Mouse (Mus musculus): Measurements from ENCODE around the gene Enpp7. TPM values are rescaled to one million over a fixed set of nuclear protein-coding genes. Genes with fewer than 3 reads are reported as not detected.
A peak's percentile ranks its signal among the peaks of the same experiment; 100 is the strongest.

Enpp7 gene
- total RNA-seq (2014; rRNA removed), result not detected in 2 replicates
- polyA plus RNA-seq (2015; fragmentation: Nextera tagmentation; extraction: Ambion mirVana), result not detected in 2 replicates

DNA sequence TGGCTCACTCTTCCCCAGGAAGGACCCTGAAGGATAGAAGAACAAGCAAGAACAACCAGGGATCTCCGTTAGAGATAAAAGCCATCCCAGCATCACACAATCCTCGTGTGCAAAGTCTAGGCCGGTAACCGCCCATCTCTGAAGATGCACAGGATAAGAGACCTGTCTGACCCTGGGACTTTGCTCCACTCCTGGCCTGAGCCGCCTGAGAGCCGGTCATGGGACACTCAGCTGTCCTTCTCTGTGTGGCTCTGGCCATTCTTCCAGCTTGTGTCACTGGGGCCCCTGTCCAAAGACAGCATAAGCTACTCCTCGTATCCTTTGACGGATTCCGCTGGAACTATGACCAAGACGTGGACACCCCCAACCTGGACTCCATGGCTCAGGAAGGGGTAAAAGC is at the start of gene Enpp7:
Gene Enpp7, plus strand, starts transcription at position 190 of the 400 bp plus-strand sequence.
- H3K36me3 ChIP-seq (ENCODE audit: insufficient read depth, low read length), result no peaks in the 10 kb centered on the region
- no peak within 1 kb of the TSS for H3K4me3 ChIP-seq (ENCODE audit: low read length)
- H3K9ac ChIP-seq (replicated peaks; ENCODE audit: low read length), result no peak within 1 kb of the TSS
- H3K9me3 ChIP-seq (ENCODE audit: low read length), result no peaks in the 10 kb centered on the region
- ATAC-seq (no peak), DNase-seq (ENCODE audit: low spot score) (no peak)
- no peak for TF ChIP-seq CTCF (IDR thresholded peaks at IDR 0.05; ENCODE audit: low read depth)
- WGBS, result 93% methylated on average over 10 of the region's 10 CpGs
- no peak within 1 kb of the TSS for H3K27ac ChIP-seq
- H3K27me3 ChIP-seq (ENCODE audit: insufficient read depth, low read length), result no peaks in the 10 kb centered on the region
- H3K4me1 ChIP-seq (ENCODE audit: insufficient read depth, low read length), result no peaks in the 10 kb centered on the region
- no peak within 1 kb of the TSS for H3K4me2 ChIP-seq (ENCODE audit: low read depth, low read length)

DNA sequence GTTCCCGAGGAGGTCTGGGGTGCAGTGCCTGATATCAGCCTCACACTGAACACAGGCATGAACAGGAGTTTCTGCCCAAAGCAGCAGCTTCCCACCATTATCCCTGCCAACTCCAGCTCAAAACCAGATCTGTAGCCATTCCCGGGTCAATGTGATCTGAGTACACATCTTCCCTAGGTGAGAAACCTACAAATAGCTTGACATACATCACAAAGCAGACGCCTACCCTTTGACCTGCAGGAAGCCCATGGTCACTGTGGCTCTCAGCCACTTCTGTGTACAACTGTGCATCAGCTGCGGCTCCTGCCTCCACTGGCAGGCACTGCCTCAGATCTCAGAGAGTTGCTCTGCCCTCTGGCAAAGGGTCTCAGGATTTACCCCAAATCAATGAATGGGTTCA is 48.3 kb upstream of the Enpp7 start:
- WGBS, result 76% methylated on average over 4 of the region's 4 CpGs
- Histone ChIP-seq H3K9ac (replicated peaks; ENCODE audit: low read length) (no peak overlapping the region), H3K36me3 (ENCODE audit: insufficient read depth, low read length) (no peaks in the 10 kb centered on the region), H3K4me2 (ENCODE audit: low read depth, low read length) (no peak overlapping the region), H3K4me1 (ENCODE audit: insufficient read depth, low read length) (peaks cover 10% of the 10 kb centered on the region; the same call in 1 of the 2 replicates), H3K27me3 (ENCODE audit: insufficient read depth, low read length) (no peaks in the 10 kb centered on the region), H3K4me3 (ENCODE audit: low read length) (no peak overlapping the region), H3K9me3 (ENCODE audit: low read length) (no peaks in the 10 kb centered on the region), H3K27ac (no peak overlapping the region)
- ATAC-seq (no peak), DNase-seq (ENCODE audit: low spot score) (no peak)
- no peak for TF ChIP-seq CTCF (IDR thresholded peaks at IDR 0.05; ENCODE audit: low read depth)

DNA sequence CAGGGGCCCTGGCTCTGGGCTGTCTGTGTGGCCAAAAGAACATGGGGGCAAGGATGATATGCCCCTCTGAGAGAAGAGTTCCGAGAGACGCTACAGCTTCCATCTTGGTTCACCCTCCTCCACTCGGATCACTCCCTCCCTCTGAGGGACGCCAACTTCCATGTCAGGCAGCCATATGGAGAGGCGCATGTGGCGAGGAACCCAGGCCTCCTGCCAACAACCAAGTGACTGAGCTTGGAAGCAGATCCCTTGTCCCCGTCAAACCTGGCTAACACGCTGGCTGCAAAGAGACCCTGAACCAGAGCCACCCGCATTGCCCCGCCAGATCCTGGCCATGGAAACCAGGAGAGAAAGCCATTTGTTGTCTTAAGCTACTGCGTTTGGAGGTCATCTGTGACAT is 47.4 kb upstream of the Enpp7 start:
- Histone ChIP-seq H3K4me2 (ENCODE audit: low read depth, low read length) (peak overlapping the region; percentile 27), H3K4me3 (ENCODE audit: low read length) (no peak overlapping the region), H3K27ac (peak overlapping the region; percentile 36), H3K27me3 (ENCODE audit: insufficient read depth, low read length) (no peaks in the 10 kb centered on the region), H3K4me1 (ENCODE audit: insufficient read depth, low read length) (peaks cover 10% of the 10 kb centered on the region; the same call in 1 of the 2 replicates), H3K9ac (replicated peaks; ENCODE audit: low read length) (no peak overlapping the region), H3K9me3 (ENCODE audit: low read length) (no peaks in the 10 kb centered on the region), H3K36me3 (ENCODE audit: insufficient read depth, low read length) (no peaks in the 10 kb centered on the region)
- ATAC-seq (peak; percentile 70), DNase-seq (ENCODE audit: low spot score) (peak; percentile 87)
- TF ChIP-seq CTCF (IDR thresholded peaks at IDR 0.05; ENCODE audit: low read depth), result no peak
- 32% methylated on average over 11 of the region's 11 CpGs for WGBS

DNA sequence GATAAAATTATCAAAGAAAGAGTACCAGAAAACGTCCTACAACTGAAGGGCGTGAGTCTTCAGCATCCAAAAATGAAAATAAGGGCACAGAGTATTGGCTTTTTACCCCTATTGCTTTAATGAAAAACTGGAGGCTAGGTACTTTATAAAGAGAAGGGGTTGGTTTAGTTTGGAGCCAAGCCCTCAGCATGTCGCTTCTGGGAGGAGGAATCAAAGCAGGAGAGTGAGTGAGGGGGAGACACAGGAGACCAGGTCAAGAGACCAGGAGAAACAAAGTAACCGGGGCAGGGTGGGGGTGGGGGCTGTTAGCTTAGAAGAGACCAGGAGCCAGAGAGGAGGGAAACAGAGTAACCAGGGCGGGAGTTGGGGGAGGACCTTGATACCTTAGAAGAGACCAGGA is 46.7 kb upstream of the Enpp7 start:
- Histone ChIP-seq H3K27ac (no peak overlapping the region), H3K4me3 (ENCODE audit: low read length) (no peak overlapping the region), H3K9me3 (ENCODE audit: low read length) (no peaks in the 10 kb centered on the region), H3K4me1 (ENCODE audit: insufficient read depth, low read length) (peaks cover 10% of the 10 kb centered on the region; the same call in 1 of the 2 replicates), H3K36me3 (ENCODE audit: insufficient read depth, low read length) (no peaks in the 10 kb centered on the region), H3K4me2 (ENCODE audit: low read depth, low read length) (no peak overlapping the region), H3K27me3 (ENCODE audit: insufficient read depth, low read length) (no peaks in the 10 kb centered on the region), H3K9ac (replicated peaks; ENCODE audit: low read length) (no peak overlapping the region)
- DNase-seq (ENCODE audit: low spot score) (no peak), ATAC-seq (no peak)
- 35% methylated on average over 5 of the region's 5 CpGs for WGBS
- TF ChIP-seq CTCF (IDR thresholded peaks at IDR 0.05; ENCODE audit: low read depth), result no peak

DNA sequence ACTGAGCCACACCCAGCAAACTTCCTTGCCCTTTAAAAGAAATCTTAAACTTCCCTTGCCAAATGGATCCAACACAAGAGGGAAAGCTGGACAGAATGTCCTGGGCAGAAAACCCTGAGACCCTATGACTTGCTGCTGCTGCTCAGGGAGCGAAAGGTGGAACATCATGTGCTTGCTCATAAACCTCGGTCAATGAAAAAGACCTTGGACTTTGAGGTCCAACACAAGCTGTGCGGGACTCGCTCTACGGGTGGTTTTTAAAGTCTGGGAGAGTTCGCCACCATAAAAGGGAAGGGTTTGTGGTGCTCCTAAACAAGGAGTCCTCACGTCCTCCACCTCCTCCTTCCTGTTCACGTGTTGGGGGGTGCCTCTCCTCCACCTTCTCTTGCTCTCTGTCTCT is 42.1 kb upstream of the Enpp7 start:
- Histone ChIP-seq H3K9me3 (ENCODE audit: low read length) (no peaks in the 10 kb centered on the region), H3K36me3 (ENCODE audit: insufficient read depth, low read length) (no peaks in the 10 kb centered on the region), H3K27me3 (ENCODE audit: insufficient read depth, low read length) (no peaks in the 10 kb centered on the region), H3K9ac (replicated peaks; ENCODE audit: low read length) (no peak overlapping the region), H3K4me1 (ENCODE audit: insufficient read depth, low read length) (0 out of 2 replicates have a peak, but pooled peaks cover 5% of the 10 kb centered on the region), H3K27ac (no peak overlapping the region), H3K4me3 (ENCODE audit: low read length) (no peak overlapping the region), H3K4me2 (ENCODE audit: low read depth, low read length) (no peak overlapping the region)
- DNase-seq (ENCODE audit: low spot score) (no peak), ATAC-seq (no peak)
- WGBS, result 90% methylated on average over 8 of the region's 8 CpGs
- no peak for TF ChIP-seq CTCF (IDR thresholded peaks at IDR 0.05; ENCODE audit: low read depth)

DNA sequence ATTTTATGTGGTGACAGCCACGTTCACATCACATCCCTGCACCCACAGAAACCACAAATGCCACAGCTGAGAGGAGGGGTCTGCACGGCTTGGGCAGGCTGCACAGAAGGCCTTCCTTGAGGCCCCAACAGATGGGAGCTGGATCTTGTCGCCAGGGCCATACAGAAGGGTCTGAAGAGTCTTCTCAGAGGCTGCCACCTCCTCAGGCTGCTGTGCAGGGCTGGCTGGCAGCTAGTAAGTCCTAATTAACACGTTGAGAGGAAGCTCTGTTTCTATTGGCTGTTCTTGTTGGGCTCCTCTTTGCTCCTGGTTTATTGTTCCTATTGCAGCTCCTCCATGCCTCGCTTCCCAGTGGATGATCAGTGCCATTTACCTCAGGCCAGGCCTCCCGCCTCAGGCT is 33.0 kb upstream of the Enpp7 start:
- Histone ChIP-seq H3K4me3 (ENCODE audit: low read length) (no peak overlapping the region), H3K27me3 (ENCODE audit: insufficient read depth, low read length) (no peaks in the 10 kb centered on the region), H3K27ac (peak overlapping the region; percentile 32; the same call in 1 of the 2 replicates), H3K36me3 (ENCODE audit: insufficient read depth, low read length) (no peaks in the 10 kb centered on the region), H3K4me1 (ENCODE audit: insufficient read depth, low read length) (0 out of 2 replicates have a peak, but pooled peaks cover 16% of the 10 kb centered on the region), H3K4me2 (ENCODE audit: low read depth, low read length) (no peak overlapping the region), H3K9me3 (ENCODE audit: low read length) (no peaks in the 10 kb centered on the region), H3K9ac (replicated peaks; ENCODE audit: low read length) (no peak overlapping the region)
- no peak for ATAC-seq
- 39% methylated on average over 6 of the region's 6 CpGs for WGBS
- no peak for TF ChIP-seq CTCF (IDR thresholded peaks at IDR 0.05; ENCODE audit: low read depth)
- DNase-seq (ENCODE audit: low spot score), result no peak

DNA sequence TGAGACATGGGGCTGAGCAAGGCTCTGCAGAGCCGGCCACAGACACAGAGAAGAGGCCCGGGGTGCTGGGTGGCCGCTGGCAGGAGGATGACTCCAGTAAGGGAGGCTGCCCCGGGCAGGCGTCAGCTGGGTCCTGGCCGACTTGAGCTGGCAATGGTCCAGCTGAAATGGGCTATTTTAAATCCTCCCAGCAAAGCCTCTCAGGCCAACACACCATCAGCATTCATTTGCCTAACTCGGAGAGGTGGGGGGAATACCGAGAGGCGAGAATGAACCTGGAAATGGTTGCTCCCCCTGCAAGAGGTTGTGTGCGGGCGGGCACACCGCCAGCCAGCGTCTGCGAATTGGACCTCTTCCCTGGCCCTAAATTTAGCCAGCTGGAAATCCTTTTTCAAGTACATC is 30.9 kb upstream of the Enpp7 start:
- peaks cover 22% of the 10 kb centered on the region; the same call in 1 of the 2 replicates for H3K4me1 ChIP-seq (ENCODE audit: insufficient read depth, low read length)
- peak; percentile 86 for DNase-seq (ENCODE audit: low spot score)

More for the DNA sequence above, 30.9 kb upstream of the Enpp7 start:
- Histone ChIP-seq H3K9ac (replicated peaks; ENCODE audit: low read length) (no peak overlapping the region), H3K27ac (peak overlapping the region; percentile 45; the same call in 1 of the 2 replicates), H3K27me3 (ENCODE audit: insufficient read depth, low read length) (no peaks in the 10 kb centered on the region), H3K4me2 (ENCODE audit: low read depth, low read length) (peak overlapping the region; percentile 19; the same call in 1 of the 2 replicates), H3K9me3 (ENCODE audit: low read length) (no peaks in the 10 kb centered on the region), H3K36me3 (ENCODE audit: insufficient read depth, low read length) (no peaks in the 10 kb centered on the region), H3K4me3 (ENCODE audit: low read length) (no peak overlapping the region)
- TF ChIP-seq CTCF (IDR thresholded peaks at IDR 0.05; ENCODE audit: low read depth), result no peak
- peak; percentile 69 for ATAC-seq
- 20% methylated on average over 14 of the region's 14 CpGs for WGBS
